26 mouse cellular contexts compared by ENCODE assay signal in genomic region chr8:56580918-56581317, GRCm38 (mm10). TPM values are rescaled to one million over a fixed set of nuclear protein-coding genes. Genes with fewer than 3 reads are reported as not detected.
DNase-seq lines count a peak whose midpoint lies in the region; ATAC-seq and TF ChIP-seq lines count a peak whose summit lies in the region.
"Had no signal": no experiment of that assay in that cellular context is flagged by ENCODE, and none has a peak within 500 bp of the region (broad histone marks: within the 10 kb centered on the region; RNA-seq: fewer than 3 reads in every experiment).

No protein-coding gene starts in this region.

- no peak for TF ChIP-seq CTCF in gastrocnemius, adult 2 months (IDR thresholded peaks at IDR 0.05)

- WGBS in kidney, embryonic 14.5 days = 92% methylated on average over 4 of the region's 4 CpGs

- no peak for ATAC-seq in kidney, embryonic 14.5 days (ENCODE audit: low FRiP score, low TSS enrichment)
- no peak for ATAC-seq in monocyte, adult 5-6 weeks (replicated peaks; ENCODE audit: insufficient number of reproducible peaks, low FRiP score, low TSS enrichment, poor library complexity, severe bottlenecking)
- ATAC-seq: forebrain, postnatal 0 days; intestine, embryonic 16.5 days; midbrain, embryonic 15.5 days; Patski had no signal

- H3K36me3 ChIP-seq in kidney, embryonic 14.5 days (ENCODE audit: control insufficient read depth, insufficient read depth, low read length) = no peaks in the 10 kb centered on the region
- H3K36me3 ChIP-seq: heart, embryonic 12.5 days; hindbrain, embryonic 13.5 days; midbrain, embryonic 10.5 days; midbrain, embryonic 15.5 days had no signal

- H3K27ac ChIP-seq in gastrocnemius, adult 2 months = no peak overlapping the region
- no peak overlapping the region for H3K27ac ChIP-seq in kidney, embryonic 14.5 days (ENCODE audit: low read depth, low read length)
- H3K27ac ChIP-seq: hindbrain, embryonic 13.5 days; liver, embryonic 14.5 days; midbrain, embryonic 10.5 days; midbrain, embryonic 15.5 days had no signal

- intact Hi-C loops in gastrocnemius, adult 2 months (cut with DNase I) = no loop called here

- no peak overlapping the region for H3K4me3 ChIP-seq in gastrocnemius, adult 2 months
- no peak overlapping the region for H3K4me3 ChIP-seq in kidney, embryonic 14.5 days (ENCODE audit: low read length)
- H3K4me3 ChIP-seq: erythroblast, embryonic 14.5 days; heart, embryonic 12.5 days; hindbrain, embryonic 13.5 days; midbrain, embryonic 10.5 days; midbrain, embryonic 15.5 days had no signal

- DNase-seq in gastrocnemius, adult 2 months = peak; percentile 24
- no peak for DNase-seq in gastrocnemius, adult 18-20 months (ENCODE audit: low spot score)
- DNase-seq in kidney, postnatal 10 days = peak; percentile 21
- DNase-seq in right cerebral cortex, postnatal 10 days (ENCODE audit: low spot score in 2 of 2) = peak; percentile 35 to 38
- no peak for DNase-seq in right cerebral cortex, adult 2 months (ENCODE audit: low spot score in 2 of 2)
- peak; percentile 65 for DNase-seq in testis, postnatal 10 days (ENCODE audit: low spot score)
- DNase-seq: adrenal gland, postnatal 14 days; cerebellum, adult 11-12 months; forebrain, postnatal 0 days; heart, adult 18-20 months; heart, postnatal 4 days; kidney, adult 9 months; liver; lung, adult 2 months; lung, postnatal 14 days; spleen, adult 18-20 months had no signal

- no peaks in the 10 kb centered on the region for H3K9me3 ChIP-seq in kidney, embryonic 14.5 days (ENCODE audit: control insufficient read depth, low read length)
- H3K9me3 ChIP-seq: heart, embryonic 12.5 days; hindbrain, embryonic 13.5 days; midbrain, embryonic 10.5 days; midbrain, embryonic 15.5 days had no signal

- H3K27me3 ChIP-seq in kidney, embryonic 14.5 days (ENCODE audit: control insufficient read depth, insufficient read depth, low read length) = no peaks in the 10 kb centered on the region
- H3K27me3 ChIP-seq: heart, embryonic 12.5 days; hindbrain, embryonic 13.5 days; midbrain, embryonic 15.5 days; Patski had no signal

- no peak overlapping the region for H3K4me2 ChIP-seq in kidney, embryonic 14.5 days (replicated peaks; ENCODE audit: low read depth, low read length)
- H3K4me2 ChIP-seq: heart, embryonic 12.5 days; hindbrain, embryonic 13.5 days; midbrain, embryonic 15.5 days had no signal

- H3K9ac ChIP-seq in kidney, embryonic 14.5 days (ENCODE audit: low read depth, low read length) = no peak overlapping the region
- H3K9ac ChIP-seq: forebrain, postnatal 0 days; heart, embryonic 12.5 days; hindbrain, embryonic 13.5 days; liver, embryonic 14.5 days; midbrain, embryonic 15.5 days had no signal

- H3K4me1 ChIP-seq in kidney, embryonic 14.5 days (ENCODE audit: control insufficient read depth, insufficient read depth, low read length) = no peaks in the 10 kb centered on the region
- H3K4me1 ChIP-seq: heart, embryonic 12.5 days; hindbrain, embryonic 13.5 days; midbrain, embryonic 10.5 days; midbrain, embryonic 15.5 days had no signal

RNA-seq across cellular contexts. Expression of gene Fbxo8, which starts 30.0 kb away (rescaled TPM):
- 10 to 100 TPM; 28.6 to 35.5 TPM for total RNA-seq in gastrocnemius, adult 2 months (2021)
- total RNA-seq in gastrocnemius, adult 18-20 months (2021) = 10 to 100 TPM; 34.6 to 35.3 TPM
- 37.8 and 46.2 TPM in 2 replicates for polyA plus RNA-seq in kidney, embryonic 14.5 days (2014; fragmentation: Nextera tagmentation; extraction: Ambion mirVana)
- 15.6 to 25.2 TPM (median 17.8 TPM) in 3 replicates for total RNA-seq in monocyte, adult 5-6 weeks (2017)

RNA-seq across cellular contexts. Expression of gene Cep44, which starts 30.1 kb away (rescaled TPM):
- total RNA-seq in gastrocnemius, adult 2 months (2021) = 1 to 10 TPM; 8.8 to 9.8 TPM
- 1 to 10 TPM; 7.9 to 9.5 TPM for total RNA-seq in gastrocnemius, adult 18-20 months (2021)
- polyA plus RNA-seq in kidney, embryonic 14.5 days (2014; fragmentation: Nextera tagmentation; extraction: Ambion mirVana) = 41.3 and 43.5 TPM in 2 replicates
- total RNA-seq in monocyte, adult 5-6 weeks (2017) = 19.5 to 46.8 TPM (median 43.8 TPM) in 3 replicates

Comparison
In these comparisons a context has a peak if more than half of its experiments do, and no peak if none do; other contexts are left out.
1. DNase-seq: peak in gastrocnemius, adult 2 months (single experiment), kidney, postnatal 10 days (single experiment), right cerebral cortex, postnatal 10 days (2 of 2) and testis, postnatal 10 days (single experiment); none in gastrocnemius, adult 18-20 months (single experiment) and right cerebral cortex, adult 2 months (0 of 2).